Mouse (Mus musculus): ENCODE results near the gene Pcp4.

- TF ChIP-seq CTCF (conservative IDR thresholded peaks at IDR 0.05; ENCODE audit: low read length) (no peak), POU5F1 (IDR thresholded peaks at IDR 0.05; ENCODE audit: borderline replicate concordance, low read length) (no peak)
Measured at GRCm38 (mm10) chr16:96426671-96427070, 40.7 kb upstream of the Pcp4 start.
